Mouse (Mus musculus) liver, embryonic 13.5 days (tissue): ENCODE data around the gene H60b. TPM values are rescaled to one million over a fixed set of nuclear protein-coding genes. Genes with fewer than 3 reads are reported as not detected.

ENCODE experiments used
- polyA plus RNA-seq: library from polyadenylated mRNA; unstranded; fragments of >200 nt; fragmentation: Nextera tagmentation; extraction: Ambion mirVana; gene quantifications from 2 replicates; pipeline ENCODE4 v1.2.1, GENCODE M21; 2015

The H60b gene
- polyA plus RNA-seq, 1 experiment from 2014 or later: 0.12 TPM

Other genes starting within 250 kb of the H60b start
- gene 4930444G20Rik, start 90.5 kb upstream of the H60b start, polyA plus RNA-seq: not detected in 2 replicates
- gene E030030I06Rik, start 9.3 kb upstream of the H60b start, polyA plus RNA-seq: 3.0 and 3.2 TPM in 2 replicates
- 0.77 and 1.1 TPM in 2 replicates for gene Raet1e, start within 50 bp of the H60b start, polyA plus RNA-seq
- 5.1 and 5.5 TPM in 2 replicates for gene Raet1d, start 202.0 kb downstream of the H60b start, polyA plus RNA-seq